Mouse (Mus musculus) midbrain, embryonic 13.5 days (tissue): ENCODE results near the gene Bicd2. TPM values are rescaled to one million over a fixed set of nuclear protein-coding genes. Genes with fewer than 3 reads are reported as not detected.

ENCODE experiments used
- ATAC-seq: fragments of 200-750 bp; cut with Nextera tagmentation; 2 replicates; pipeline ENCODE4 v1.8.0; 2017; ENCODE audit warnings: mild to moderate bottlenecking, moderate TSS enrichment, moderate library complexity
- H3K27ac ChIP-seq: fragments of 300-500 bp; sonication (generic); 2 replicates; pipeline ENCODE4 v1.5.1; 2015; ENCODE audit warnings: inconsistent platforms, mild to moderate bottlenecking, moderate library complexity
- H3K27me3 ChIP-seq: fragments of 300-500 bp; sonication (generic); 2 replicates; pipeline ENCODE4 v1.6.1; 2015; ENCODE audit warnings: mild to moderate bottlenecking, inconsistent platforms
- H3K36me3 ChIP-seq: fragments of 300-500 bp; sonication (generic); 2 replicates; pipeline ENCODE4 v1.6.1; 2015; ENCODE audit warnings: mild to moderate bottlenecking, inconsistent platforms
- H3K4me1 ChIP-seq: fragments of 300-500 bp; sonication (generic); replicated peaks from 2 replicates; pipeline ENCODE4 v1.6.1; 2015; ENCODE audit warnings: inconsistent platforms
- H3K4me2 ChIP-seq: fragments of 300-500 bp; sonication (generic); replicated peaks from 2 replicates; pipeline ENCODE4 v1.6.1; 2015; ENCODE audit warnings: moderate library complexity, mild to moderate bottlenecking, inconsistent platforms
- H3K4me3 ChIP-seq: fragments of 300-500 bp; sonication (generic); replicated peaks from 2 replicates; pipeline ENCODE4 v1.5.1; 2015; ENCODE audit warnings: mild to moderate bottlenecking, inconsistent platforms
- H3K9ac ChIP-seq: fragments of 300-500 bp; sonication (generic); replicated peaks from 2 replicates; pipeline ENCODE4 v1.6.1; 2015; ENCODE audit warnings: mild to moderate bottlenecking, inconsistent platforms
- H3K9me3 ChIP-seq: fragments of 300-500 bp; sonication (generic); 2 replicates; pipeline ENCODE4 v1.6.1; 2016; ENCODE audit warnings: mild to moderate bottlenecking, inconsistent platforms
- WGBS: fragments of 180-500 bp; shearing (Covaris S2); methylation state at CpG from one replicate; pipeline ENCODE4 v1.1.7; 2015; 5-methylcytosine and 5-hydroxymethylcytosine counted together
- polyA plus RNA-seq: library from polyadenylated mRNA; unstranded; fragments of >200 nt; fragmentation: Nextera tagmentation; extraction: Ambion mirVana; gene quantifications from 2 replicates; pipeline ENCODE4 v1.2.1, GENCODE M21; 2015

The Bicd2 gene
- 24.0 and 26.6 TPM in 2 replicates for polyA plus RNA-seq

DNA sequence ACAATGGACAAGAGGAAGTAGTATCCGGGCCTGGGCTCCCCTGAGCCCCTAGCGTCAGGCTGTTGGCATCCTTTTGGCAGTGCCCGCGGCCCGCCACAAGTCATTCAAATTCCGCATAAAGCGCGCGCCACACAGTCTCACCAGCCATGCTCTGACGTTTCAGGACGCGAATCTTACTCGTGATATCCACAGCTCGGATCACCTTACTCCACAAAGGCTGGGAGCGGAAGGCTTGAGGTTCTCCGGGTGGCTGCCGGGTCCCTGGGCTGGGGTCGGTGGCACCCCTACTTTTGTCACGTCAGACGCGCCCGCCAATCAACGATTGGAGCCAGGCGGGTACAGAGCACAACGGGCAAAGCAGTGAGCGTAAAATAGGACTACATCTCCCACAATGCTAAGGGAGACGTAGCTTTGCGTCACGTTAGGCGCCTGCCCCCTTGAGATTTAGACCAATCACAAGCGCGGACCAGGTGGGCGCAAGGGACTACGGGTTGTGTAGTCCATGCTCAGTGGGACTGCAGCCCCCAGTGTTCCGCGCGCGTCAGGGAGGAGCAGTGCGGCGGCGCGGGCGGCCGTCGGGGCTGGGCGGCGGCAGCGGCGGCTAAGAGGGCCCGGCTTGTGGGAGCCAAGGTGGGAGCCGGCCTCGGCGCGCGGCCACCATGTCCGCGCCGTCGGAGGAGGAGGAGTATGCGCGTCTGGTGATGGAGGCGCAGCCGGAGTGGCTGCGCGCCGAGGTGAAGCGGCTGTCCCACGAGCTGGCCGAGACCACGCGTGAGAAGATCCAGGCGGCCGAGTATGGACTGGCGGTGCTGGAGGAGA is at the start of gene Bicd2:
Bicd2 (plus strand) TSS at position 574 of the 819 bp plus-strand sequence.
- 0 out of 2 replicates have a peak, but pooled peaks cover 3% of the 10 kb centered on the region for H3K27me3 ChIP-seq
- no peaks in the 10 kb centered on the region for H3K9me3 ChIP-seq
- H3K36me3 ChIP-seq = no peaks in the 10 kb centered on the region
- peak within 1 kb of the TSS; percentile 96 for H3K9ac ChIP-seq
- ATAC-seq = peak; percentile 99
- peak within 1 kb of the TSS; percentile 95 for H3K4me3 ChIP-seq
- peak within 1 kb of the TSS; percentile 93 for H3K4me2 ChIP-seq
- H3K4me1 ChIP-seq = peaks cover 56% of the 10 kb centered on the region
- WGBS = under 1% methylated on average over 73 of the region's 74 CpGs
- H3K27ac ChIP-seq = peak within 1 kb of the TSS; percentile 90

DNA sequence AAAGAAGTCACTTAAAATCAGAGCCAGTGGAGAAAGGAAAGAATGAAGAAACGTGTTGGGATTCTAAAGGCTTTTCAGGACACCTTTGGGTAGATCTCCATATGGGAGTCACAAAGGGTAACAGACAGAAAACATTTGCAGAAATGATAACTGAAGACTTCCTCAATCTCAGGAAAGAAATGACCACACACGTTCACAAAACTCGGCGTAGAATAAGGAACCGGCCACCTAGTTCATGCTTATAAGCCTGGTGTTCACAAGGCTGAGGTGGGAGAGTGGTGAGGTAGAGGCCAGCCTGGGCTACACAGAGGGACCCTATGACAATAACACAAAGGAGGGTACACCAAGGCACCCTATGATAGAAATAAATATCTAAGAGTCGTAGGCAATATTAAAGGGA is 49.4 kb upstream of the Bicd2 start:
- Histone ChIP-seq H3K4me3 (no peak overlapping the region), H3K27ac (no peak overlapping the region), H3K4me2 (no peak overlapping the region), H3K9ac (no peak overlapping the region), H3K36me3 (peaks cover 5% of the 10 kb centered on the region; the same call in 1 of the 2 replicates), H3K9me3 (0 out of 2 replicates have a peak, but pooled peaks cover 5% of the 10 kb centered on the region), H3K27me3 (no peaks in the 10 kb centered on the region), H3K4me1 (no peaks in the 10 kb centered on the region)
- 94% methylated on average over 6 of the region's 6 CpGs for WGBS
- ATAC-seq = no peak

- H3K4me3 ChIP-seq = no peak overlapping the region
- H3K9ac ChIP-seq = no peak overlapping the region
- no peak overlapping the region for H3K4me2 ChIP-seq
- H3K27ac ChIP-seq = no peak overlapping the region
- 86% methylated on average over 9 of the region's 9 CpGs for WGBS
- H3K36me3 ChIP-seq = no peaks in the 10 kb centered on the region
- H3K9me3 ChIP-seq = 0 out of 2 replicates have a peak, but pooled peaks cover 5% of the 10 kb centered on the region
- no peaks in the 10 kb centered on the region for H3K4me1 ChIP-seq
- H3K27me3 ChIP-seq = no peaks in the 10 kb centered on the region
- no peak for ATAC-seq
These were observed 47.3 kb upstream of the Bicd2 start for GRCm38 (mm10) chr13:49294108-49294507.

DNA sequence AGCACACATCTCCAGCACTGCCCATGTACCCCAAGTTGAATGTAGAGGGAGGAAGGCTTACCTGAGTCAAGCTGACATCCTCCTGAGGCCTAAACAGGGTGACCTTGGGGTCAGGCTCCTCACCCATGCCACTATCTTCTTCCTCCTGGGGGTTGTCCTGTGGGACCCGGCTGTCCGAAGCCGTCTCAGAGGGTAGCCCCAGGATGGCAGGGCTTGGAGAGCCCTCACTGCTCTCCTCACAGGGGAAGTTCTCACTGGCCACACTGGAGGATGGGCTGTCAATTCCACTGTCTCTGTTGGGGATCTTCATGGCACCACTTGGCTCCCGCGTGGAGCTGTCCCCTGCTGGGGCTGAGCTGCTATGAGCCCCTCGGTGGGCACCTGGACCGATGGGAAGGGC is 45.1 kb upstream of the Bicd2 start:
- 86% methylated on average over 7 of the region's 7 CpGs for WGBS
- no peak overlapping the region for H3K27ac ChIP-seq
- 0 out of 2 replicates have a peak, but pooled peaks cover 4% of the 10 kb centered on the region for H3K9me3 ChIP-seq
- H3K9ac ChIP-seq = no peak overlapping the region
- H3K36me3 ChIP-seq = no peaks in the 10 kb centered on the region
- H3K4me2 ChIP-seq = no peak overlapping the region
- no peak for ATAC-seq
- no peaks in the 10 kb centered on the region for H3K27me3 ChIP-seq
- no peak overlapping the region for H3K4me3 ChIP-seq
- no peaks in the 10 kb centered on the region for H3K4me1 ChIP-seq

DNA sequence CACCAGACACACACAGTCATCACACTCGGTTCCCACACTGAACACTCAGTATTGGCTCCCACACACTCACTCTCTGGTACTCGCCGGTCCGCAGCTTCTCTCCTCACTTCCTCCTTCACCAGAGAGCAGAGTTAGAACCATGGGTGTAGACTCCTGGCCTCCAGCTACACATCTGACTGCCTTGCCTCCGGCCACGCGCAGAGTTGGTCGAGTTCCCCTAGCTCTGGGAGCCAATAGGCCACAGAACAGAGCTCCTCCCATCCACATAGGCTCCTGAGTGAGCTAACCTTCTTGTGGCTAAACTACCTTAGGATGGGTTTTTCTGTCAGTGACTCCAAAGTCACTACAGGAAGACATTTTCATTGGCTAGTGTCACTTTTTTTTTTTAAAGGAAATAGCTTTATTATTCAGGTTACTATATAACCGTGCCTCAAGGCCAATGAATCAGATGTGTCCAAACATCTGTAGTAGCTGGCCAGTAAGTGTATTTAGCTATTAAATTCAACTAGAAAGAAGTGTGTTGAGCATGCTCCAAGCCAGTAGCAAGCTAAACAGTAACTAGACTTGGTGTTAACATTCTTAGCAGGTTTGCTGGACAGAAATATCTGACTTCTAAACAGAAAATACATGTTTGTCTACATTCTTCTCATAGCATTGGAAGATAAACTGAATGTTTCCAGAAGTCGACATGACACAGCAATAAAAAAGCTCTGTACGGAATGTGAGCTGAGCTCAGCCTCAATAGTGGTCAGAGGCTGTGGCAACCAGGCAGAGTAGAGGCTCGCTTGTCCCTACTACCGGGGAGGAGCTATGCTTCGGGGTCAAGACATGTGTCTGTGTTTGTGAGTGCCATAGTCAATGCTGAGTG is 42.6 kb upstream of the Bicd2 start:
- Histone ChIP-seq H3K4me2 (no peak overlapping the region), H3K27ac (no peak overlapping the region), H3K9ac (no peak overlapping the region), H3K9me3 (no peaks in the 10 kb centered on the region), H3K27me3 (no peaks in the 10 kb centered on the region), H3K36me3 (no peaks in the 10 kb centered on the region), H3K4me1 (no peaks in the 10 kb centered on the region), H3K4me3 (no peak overlapping the region)
- WGBS = 92% methylated on average over 14 of the region's 14 CpGs
- ATAC-seq = no peak

DNA sequence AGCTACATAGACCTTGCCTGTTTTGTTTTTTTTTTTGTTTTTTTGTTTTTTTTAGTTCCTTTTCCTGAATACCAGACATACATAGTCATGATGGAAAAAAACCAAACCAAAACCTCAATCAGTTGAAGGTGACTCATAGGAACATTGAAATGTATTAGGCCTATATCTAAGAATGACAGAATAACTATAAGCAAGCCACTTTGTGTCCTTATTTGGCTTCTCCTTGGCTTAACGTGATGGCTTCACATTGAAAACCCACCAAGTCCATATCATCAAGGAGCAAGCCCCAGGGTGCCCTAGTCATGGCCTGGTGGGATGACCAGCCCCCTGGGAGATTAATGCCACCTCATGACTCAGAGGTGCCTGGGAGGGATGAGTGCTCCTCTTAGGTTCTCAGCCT is 40.6 kb upstream of the Bicd2 start:
- H3K9me3 ChIP-seq = no peaks in the 10 kb centered on the region
- H3K27me3 ChIP-seq = no peaks in the 10 kb centered on the region
- H3K4me2 ChIP-seq = no peak overlapping the region
- ATAC-seq = no peak
- 73% methylated on average over 1 of the region's 1 CpGs for WGBS
- H3K9ac ChIP-seq = no peak overlapping the region
- no peaks in the 10 kb centered on the region for H3K36me3 ChIP-seq
- no peaks in the 10 kb centered on the region for H3K4me1 ChIP-seq
- H3K27ac ChIP-seq = no peak overlapping the region
- H3K4me3 ChIP-seq = no peak overlapping the region

- H3K9me3 ChIP-seq = no peaks in the 10 kb centered on the region
- no peaks in the 10 kb centered on the region for H3K36me3 ChIP-seq
- no peaks in the 10 kb centered on the region for H3K27me3 ChIP-seq
- H3K9ac ChIP-seq = no peak overlapping the region
- H3K4me3 ChIP-seq = no peak overlapping the region
- WGBS = 81% methylated on average over 7 of the region's 7 CpGs
- H3K4me2 ChIP-seq = no peak overlapping the region
- ATAC-seq = no peak
- H3K27ac ChIP-seq = no peak overlapping the region
- peaks cover 4% of the 10 kb centered on the region; the same call in 1 of the 2 replicates for H3K4me1 ChIP-seq
These were observed 34.5 kb upstream of the Bicd2 start for GRCm38 (mm10) chr13:49306771-49307310.

- H3K36me3 ChIP-seq = no peaks in the 10 kb centered on the region
- peaks cover 4% of the 10 kb centered on the region; the same call in 1 of the 2 replicates for H3K4me1 ChIP-seq
- WGBS = 45% methylated on average over 10 of the region's 10 CpGs
- H3K4me3 ChIP-seq = no peak overlapping the region
- H3K4me2 ChIP-seq = no peak overlapping the region
- H3K9ac ChIP-seq = no peak overlapping the region
- ATAC-seq = 0 out of 2 replicates have a peak, but pooled peaks have one; percentile 17
- H3K27ac ChIP-seq = no peak overlapping the region; the same call in 1 of the 2 replicates
- H3K9me3 ChIP-seq = no peaks in the 10 kb centered on the region
- H3K27me3 ChIP-seq = no peaks in the 10 kb centered on the region
These were observed 33.9 kb upstream of the Bicd2 start for GRCm38 (mm10) chr13:49307311-49307969.

- H3K27me3 ChIP-seq = no peaks in the 10 kb centered on the region
- no peak overlapping the region for H3K4me3 ChIP-seq
- 95% methylated on average over 4 of the region's 4 CpGs for WGBS
- H3K4me2 ChIP-seq = no peak overlapping the region
- no peak for ATAC-seq
- H3K27ac ChIP-seq = no peak overlapping the region
- H3K9me3 ChIP-seq = no peaks in the 10 kb centered on the region
- H3K4me1 ChIP-seq = peaks cover 4% of the 10 kb centered on the region; the same call in 1 of the 2 replicates
- no peak overlapping the region for H3K9ac ChIP-seq
- no peaks in the 10 kb centered on the region for H3K36me3 ChIP-seq
These were observed 33.2 kb upstream of the Bicd2 start for GRCm38 (mm10) chr13:49308206-49308605.

GRCm38 (mm10) chr13:49308861-49309403 is 32.5 kb upstream of the Bicd2 start:
- ATAC-seq = no peak
- Histone ChIP-seq H3K4me3 (no peak overlapping the region), H3K4me1 (peaks cover 4% of the 10 kb centered on the region; the same call in 1 of the 2 replicates), H3K9ac (no peak overlapping the region), H3K9me3 (no peaks in the 10 kb centered on the region), H3K27me3 (peaks cover 3% of the 10 kb centered on the region; the same call in 1 of the 2 replicates), H3K27ac (no peak overlapping the region), H3K36me3 (no peaks in the 10 kb centered on the region), H3K4me2 (no peak overlapping the region)
- WGBS = 89% methylated on average over 16 of the region's 16 CpGs

DNA sequence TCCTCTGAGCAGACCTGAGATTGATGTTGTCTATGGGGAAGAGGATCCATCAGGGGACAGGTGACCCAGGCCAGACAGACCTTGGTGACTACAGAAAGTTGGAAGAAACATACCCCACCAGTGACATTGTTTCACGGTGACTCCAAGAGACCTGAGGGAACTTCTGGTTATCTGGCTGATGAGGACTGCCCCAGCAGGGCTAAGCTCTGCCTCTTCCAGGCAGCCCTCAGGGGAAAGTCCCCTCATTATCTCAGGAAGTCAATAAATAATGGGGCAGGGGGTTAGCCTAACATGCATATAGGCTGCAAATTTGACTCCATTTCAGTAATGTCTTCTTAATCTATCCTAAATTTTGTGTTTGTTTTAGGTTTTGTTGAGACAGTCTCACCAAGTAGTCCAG is 31.9 kb upstream of the Bicd2 start:
- no peak overlapping the region for H3K9ac ChIP-seq
- no peak overlapping the region for H3K4me2 ChIP-seq
- no peak overlapping the region for H3K27ac ChIP-seq
- no peaks in the 10 kb centered on the region for H3K9me3 ChIP-seq
- no peak for ATAC-seq
- H3K4me3 ChIP-seq = no peak overlapping the region
- 87% methylated on average over 1 of the region's 1 CpGs for WGBS
- peaks cover 7% of the 10 kb centered on the region for H3K27me3 ChIP-seq
- H3K4me1 ChIP-seq = peaks cover 4% of the 10 kb centered on the region; the same call in 1 of the 2 replicates
- H3K36me3 ChIP-seq = no peaks in the 10 kb centered on the region
